In genomic region chr14:48896235-48896634, GRCm38 (mm10) we compare ENCODE assay signal across 14 mouse cellular contexts.
DNase-seq lines count a peak whose midpoint lies in the region; ATAC-seq lines count a peak whose summit lies in the region.
"Had no signal": no experiment of that assay in that cellular context is flagged by ENCODE, and none has a peak within 500 bp of the region (broad histone marks: within the 10 kb centered on the region; RNA-seq: fewer than 3 reads in every experiment).

No protein-coding gene starts in this region.

- peak; percentile 72 for ATAC-seq in monocyte, adult 5-6 weeks (replicated peaks; ENCODE audit: insufficient number of reproducible peaks, low FRiP score, low TSS enrichment, poor library complexity, severe bottlenecking)
- ATAC-seq: intestine, embryonic 15.5 days; midbrain, embryonic 15.5 days; Patski had no signal

- peak; percentile 7 for DNase-seq in layer of hippocampus, adult 9-10 months (ENCODE audit: low spot score)
- no peak for DNase-seq in layer of hippocampus, postnatal 14 days (ENCODE audit: low spot score in 2 of 2)
- peak; percentile 10 for DNase-seq in MN1 (ENCODE audit: low spot score)
- DNase-seq in c-Kit-positive CD71-negative TER-119-negative erythroid progenitor cells, embryonic 14.5 days (ENCODE audit: low read depth), result peak; percentile 35
- DNase-seq in cerebellum, adult 9-11 months, result no peak
- DNase-seq in ovary, postnatal 36 days (ENCODE audit: low spot score), result no peak
- DNase-seq: cerebellum, adult 9-10 months; kidney, postnatal 10 days; liver, embryonic 13.5 days; thymus, adult 2 months had no signal

Comparison
In these comparisons a context has a peak if more than half of its experiments do, and no peak if none do; other contexts are left out.
1. DNase-seq: peak in layer of hippocampus, adult 9-10 months (single experiment), MN1 (single experiment) and c-Kit-positive CD71-negative TER-119-negative erythroid progenitor cells, embryonic 14.5 days (single experiment); none in layer of hippocampus, postnatal 14 days (0 of 2), cerebellum, adult 9-11 months (single experiment) and ovary, postnatal 36 days (single experiment).